Mouse (Mus musculus): ENCODE results near the gene Acsbg2.

Gene Acsbg2

DNA sequence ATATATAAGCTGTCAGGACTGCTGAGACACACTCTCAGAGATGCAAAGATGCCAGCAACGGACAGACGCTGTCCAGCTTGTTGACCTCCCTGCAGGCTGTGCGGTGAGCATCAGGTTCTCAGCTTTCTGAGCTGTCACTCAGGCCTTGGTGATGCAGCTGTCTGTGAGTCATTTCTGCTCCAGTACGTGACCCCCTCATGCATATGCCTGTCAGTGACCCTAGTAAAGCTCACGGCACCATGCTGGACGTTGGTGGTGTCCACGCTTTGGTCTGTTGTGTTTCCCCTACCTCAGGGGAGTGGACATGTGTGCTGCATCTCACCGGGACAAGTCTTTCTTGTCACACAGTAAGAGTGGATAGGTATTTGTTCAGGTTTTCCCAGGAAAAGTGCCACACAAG, 2.5 kb downstream of the Acsbg2 start:
- no peak for DNase-seq (ENCODE audit: low spot score)

GRCm38 (mm10) chr17:56870287-56870953, 3.8 kb downstream of the Acsbg2 start:
- DNase-seq (ENCODE audit: low spot score) = no peak

DNA sequence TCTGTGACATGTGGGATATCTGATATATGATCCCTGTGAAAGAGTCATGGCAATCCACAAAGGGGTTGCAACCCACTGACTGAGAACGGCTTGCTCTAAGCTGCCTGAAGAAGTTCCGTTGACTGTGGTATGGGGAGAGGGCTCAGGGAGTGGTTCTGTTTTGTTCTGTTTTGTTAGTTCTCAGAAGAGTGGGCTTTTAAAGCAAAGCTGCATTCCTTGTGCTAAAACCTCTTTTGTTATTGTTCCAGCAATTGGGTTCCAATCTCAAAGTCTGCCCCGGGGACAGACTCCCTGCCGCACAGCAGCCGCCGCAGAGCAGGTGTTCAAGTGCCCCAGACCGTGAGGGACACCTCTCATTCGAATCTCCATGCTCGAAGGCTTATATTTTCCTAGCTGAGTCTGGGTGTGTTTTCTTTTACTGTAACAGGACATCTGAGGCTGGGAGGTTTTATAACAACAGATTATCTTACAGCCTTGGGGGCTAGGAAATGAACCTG, 4.7 kb downstream of the Acsbg2 start:
- no peak for DNase-seq (ENCODE audit: low spot score)

- DNase-seq (ENCODE audit: low spot score) = no peak
Observed at GRCm38 (mm10) chr17:56866071-56866470, 8.2 kb downstream of the Acsbg2 start.

- DNase-seq (ENCODE audit: low spot score) = no peak
Observed at GRCm38 (mm10) chr17:56861197-56861596, 13.1 kb downstream of the Acsbg2 start.

DNA sequence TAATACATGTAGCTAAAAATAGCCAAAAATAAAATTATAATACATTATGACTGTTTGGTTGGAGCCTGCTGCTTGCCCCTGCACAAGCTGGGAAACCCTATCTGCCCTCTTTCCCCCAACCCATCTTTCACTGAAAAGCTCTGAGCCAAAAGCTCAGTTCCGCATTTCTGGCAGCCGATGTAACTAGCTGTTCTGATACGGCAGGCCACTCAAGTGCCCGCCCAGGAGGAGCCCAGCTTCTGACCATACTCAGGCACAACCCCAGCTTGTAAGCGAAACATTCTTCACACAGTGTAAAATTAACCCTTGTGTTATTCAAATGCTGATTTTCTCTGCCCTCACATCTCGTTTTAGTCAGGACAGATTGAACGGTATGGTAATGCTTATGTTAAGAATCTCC, 15.3 kb downstream of the Acsbg2 start:
- no peak for DNase-seq (ENCODE audit: low spot score)

GRCm38 (mm10) chr17:56858216-56858615, 16.0 kb downstream of the Acsbg2 start:
- peak; percentile 84 for DNase-seq (ENCODE audit: low spot score)

DNA sequence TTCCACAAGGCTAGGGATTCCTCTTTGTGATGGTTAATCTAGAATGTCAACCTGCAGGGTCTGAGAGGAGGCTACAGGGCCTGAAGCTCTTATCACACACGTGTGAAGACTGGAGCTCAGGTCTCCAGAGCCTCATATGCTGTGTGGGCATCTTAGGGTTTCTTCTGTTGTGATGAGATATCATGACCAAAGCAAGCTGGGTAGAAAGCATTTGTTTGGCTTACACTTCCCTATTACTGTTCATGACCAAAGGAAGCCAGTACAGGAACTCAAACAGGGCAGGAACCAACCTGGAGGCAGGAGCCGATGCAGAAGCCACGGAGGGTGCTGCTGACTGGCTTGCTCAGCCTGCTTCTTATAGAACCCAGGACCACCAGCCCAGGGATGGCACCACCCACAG, 18.8 kb downstream of the Acsbg2 start:
- no peak for DNase-seq (ENCODE audit: low spot score)

DNA sequence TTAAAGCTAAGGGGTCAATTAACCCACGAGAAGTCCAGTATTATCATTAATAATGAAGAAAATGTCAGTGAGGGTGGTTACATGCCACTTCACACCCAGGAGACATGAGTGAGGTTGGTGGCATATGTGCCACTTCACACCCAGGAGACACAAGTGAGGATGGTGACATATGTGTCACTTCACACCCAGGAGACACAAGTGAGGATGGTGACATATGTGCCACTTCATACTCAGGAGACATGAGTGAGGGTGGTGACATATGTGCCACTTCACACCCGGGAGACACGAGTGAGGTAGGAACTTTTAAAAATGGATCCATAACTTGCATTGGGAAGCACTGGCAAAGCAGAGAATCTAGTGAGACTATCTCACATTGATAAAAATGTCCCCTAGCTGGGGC, 23.1 kb downstream of the Acsbg2 start:
- DNase-seq (ENCODE audit: low spot score) = no peak

DNA sequence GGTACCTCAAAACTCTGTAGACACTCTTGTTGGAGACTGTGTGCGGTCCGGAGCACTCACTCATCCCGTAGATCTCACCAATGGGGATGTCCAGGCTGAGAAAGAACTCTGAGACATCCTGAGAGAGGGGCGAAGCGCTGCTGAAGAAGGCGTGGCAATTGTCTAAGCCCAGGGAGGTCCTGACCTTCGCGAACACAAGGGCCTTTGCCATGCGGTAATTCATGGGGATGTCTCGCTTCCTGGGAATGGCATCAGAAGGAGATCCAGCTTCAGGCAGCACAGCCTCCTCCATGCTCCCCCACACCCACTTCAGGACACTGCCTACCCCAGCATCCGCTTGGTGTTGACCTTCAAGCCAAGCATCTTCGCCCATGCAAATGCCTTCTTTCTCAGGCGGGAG, 24.5 kb downstream of the Acsbg2 start:
- no peak for DNase-seq (ENCODE audit: low spot score)

- no peak for DNase-seq (ENCODE audit: low spot score)
Observed at GRCm38 (mm10) chr17:56848785-56849184, 25.5 kb downstream of the Acsbg2 start.

GRCm38 (mm10) chr17:56843678-56844077, 30.6 kb downstream of the Acsbg2 start:
- DNase-seq (ENCODE audit: low spot score) = no peak

- DNase-seq (ENCODE audit: low spot score) = no peak
Observed at GRCm38 (mm10) chr17:56842173-56842572, 32.1 kb downstream of the Acsbg2 start.

DNA sequence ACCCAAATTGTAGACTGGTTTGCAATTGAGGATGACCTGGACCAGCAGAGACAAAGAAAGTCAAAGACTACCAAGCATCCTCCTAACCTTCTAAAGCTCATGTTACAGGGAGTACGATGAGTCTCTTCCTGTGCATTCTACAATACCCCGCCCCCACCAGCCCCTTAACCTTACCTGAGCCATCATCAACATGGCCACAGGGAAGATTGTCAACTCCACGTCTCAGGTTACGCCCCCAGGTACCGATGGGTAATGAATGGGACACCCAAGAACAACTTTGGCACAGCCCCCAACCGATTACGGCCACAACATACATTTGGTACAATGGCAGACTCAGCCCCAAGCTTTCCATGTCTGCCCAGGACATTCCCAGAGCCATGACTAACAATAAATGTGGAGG, 33.7 kb downstream of the Acsbg2 start:
- no peak for DNase-seq (ENCODE audit: low spot score)

DNA sequence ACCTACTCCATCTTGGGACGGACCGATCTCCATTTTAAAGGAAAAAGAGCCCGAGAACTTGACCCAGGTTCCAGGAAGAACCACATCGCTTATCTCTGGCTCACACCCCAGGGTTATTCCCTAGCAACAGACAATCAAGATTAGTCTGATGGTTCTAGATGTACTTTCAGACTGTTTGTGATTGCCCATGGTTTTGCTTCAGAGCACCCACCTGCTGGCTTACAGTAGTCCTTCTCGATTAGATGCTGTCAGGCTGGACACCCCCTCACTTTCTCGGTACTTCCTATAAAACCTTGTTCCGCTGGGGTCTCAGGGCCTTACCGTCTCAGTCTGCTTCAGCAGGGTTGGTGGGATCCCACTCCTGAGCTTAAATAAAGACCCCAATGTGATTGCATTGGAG, 37.9 kb downstream of the Acsbg2 start:
- no peak for DNase-seq (ENCODE audit: low spot score)

DNA sequence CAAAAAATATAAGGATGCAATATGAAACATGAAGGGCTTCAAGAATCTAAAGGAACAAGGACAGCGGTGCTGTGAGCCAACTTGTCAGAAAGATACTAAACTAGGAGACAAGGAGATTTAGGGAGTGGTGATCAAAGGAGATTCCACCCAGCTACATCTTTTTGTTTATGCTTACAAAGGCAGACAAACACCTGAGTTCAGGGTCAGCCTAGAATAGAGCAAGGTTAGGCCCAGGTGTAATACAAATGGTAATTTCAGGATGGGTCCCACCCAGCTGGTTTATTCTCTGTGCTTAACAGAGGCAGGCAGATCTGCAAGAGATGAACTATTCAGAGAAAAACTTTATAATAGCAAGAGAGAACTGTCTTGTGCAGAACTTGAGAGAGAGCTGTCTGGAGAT, 40.9 kb downstream of the Acsbg2 start:
- DNase-seq (ENCODE audit: low spot score) = no peak

DNA sequence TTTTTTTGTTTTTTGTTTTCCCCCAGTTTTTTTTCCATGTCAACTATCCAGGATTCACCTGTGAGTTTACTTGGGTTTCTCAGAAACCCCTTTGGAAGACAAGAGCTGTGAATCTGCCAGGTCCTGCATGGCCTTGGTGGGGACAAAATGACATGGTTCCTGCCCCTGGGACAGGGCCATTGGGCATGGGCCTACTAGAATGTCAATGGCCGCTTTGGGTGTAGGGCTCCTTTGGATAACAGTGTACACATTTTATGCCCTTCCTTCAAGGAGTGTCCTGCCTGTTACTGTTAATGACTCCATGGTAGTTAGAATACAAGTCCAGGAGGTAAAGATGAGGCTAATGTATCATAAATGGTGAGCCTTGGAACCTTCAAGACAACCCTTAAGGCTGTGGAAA, 41.3 kb downstream of the Acsbg2 start:
- DNase-seq (ENCODE audit: low spot score) = no peak

- DNase-seq (ENCODE audit: low spot score) = peak; percentile 98
Observed at GRCm38 (mm10) chr17:56831111-56831816, 43.0 kb downstream of the Acsbg2 start.

- DNase-seq (ENCODE audit: low spot score) = no peak
Observed at GRCm38 (mm10) chr17:56830411-56831110, 43.7 kb downstream of the Acsbg2 start, which contains the start of gene Rfx2. Rfx2 (minus strand) TSS chr17:56831013.

- DNase-seq (ENCODE audit: low spot score) = peak; percentile 47
Observed at GRCm38 (mm10) chr17:56829795-56830194, 44.5 kb downstream of the Acsbg2 start.

DNA sequence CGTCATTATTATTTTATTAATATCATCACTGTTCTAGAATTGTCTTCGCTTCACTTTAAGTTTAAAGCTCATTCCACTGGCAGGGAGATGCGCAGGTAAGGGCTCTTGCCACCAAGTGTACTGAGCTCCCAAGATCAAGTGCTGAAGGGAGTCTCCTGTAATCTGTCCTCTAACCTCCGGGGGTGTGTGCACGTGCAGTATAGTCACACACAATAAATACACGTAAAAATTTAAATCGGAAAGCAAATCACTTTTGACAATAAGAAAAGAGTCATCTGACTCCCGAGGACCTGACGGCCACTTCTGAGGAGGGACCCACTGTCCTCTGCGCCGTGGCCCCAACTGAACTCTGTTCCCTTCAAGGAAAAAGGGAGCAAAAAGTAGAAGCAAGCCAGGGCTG, 45.1 kb downstream of the Acsbg2 start:
- DNase-seq (ENCODE audit: low spot score) = no peak

GRCm38 (mm10) chr17:56826718-56827117, 47.5 kb downstream of the Acsbg2 start:
- no peak for DNase-seq (ENCODE audit: low spot score)

DNA sequence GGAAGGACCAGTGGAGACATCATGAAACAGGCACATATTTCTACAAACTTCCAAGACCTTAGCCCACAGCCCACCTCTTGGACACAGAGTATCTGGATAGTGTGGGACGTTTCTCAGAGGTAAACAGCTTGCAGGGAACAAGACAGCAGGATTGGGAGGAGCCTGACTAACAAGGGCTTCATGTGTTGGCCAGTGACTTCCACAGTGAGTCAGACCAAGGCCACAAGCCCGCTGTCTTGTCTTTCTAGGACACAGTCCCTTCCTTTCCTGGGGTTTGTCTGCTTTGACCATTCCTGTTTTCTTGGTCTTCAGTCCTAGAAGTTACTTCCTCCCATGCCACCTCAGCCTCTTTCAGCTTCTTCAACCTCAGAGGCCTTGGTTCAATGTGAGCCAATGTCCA, 50.9 kb downstream of the Acsbg2 start:
- DNase-seq (ENCODE audit: low spot score) = no peak

Measured in retina, embryonic 14.5 days (tissue).